Mouse (Mus musculus): ENCODE results near the gene Dnmt3a.

DNA sequence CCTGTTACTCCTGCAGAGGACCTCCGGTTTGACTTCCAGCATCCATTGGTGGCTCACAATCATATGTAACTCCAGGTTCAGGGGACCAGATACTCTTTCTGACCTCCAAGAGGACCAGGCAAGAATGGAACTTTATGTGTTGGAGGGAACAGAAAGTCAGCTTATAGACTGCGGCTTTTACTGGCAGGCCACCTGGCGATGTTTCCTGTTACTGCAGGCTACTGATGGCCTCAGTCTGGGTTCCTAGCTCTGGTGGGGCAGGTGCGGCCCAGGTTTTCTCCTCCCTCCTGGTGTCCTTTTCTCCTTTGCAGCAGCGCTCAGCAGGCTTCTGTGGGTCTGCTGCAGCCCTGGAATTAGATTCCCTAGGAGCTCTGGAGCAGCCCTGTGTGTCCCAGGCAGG is 46.7 kb downstream of the Dnmt3a start:
- TF ChIP-seq POLR2A (IDR thresholded peaks at IDR 0.05; ENCODE audit: insufficient read depth, low read depth, low read length) (no peak), CTCF (IDR thresholded peaks at IDR 0.05) (peak; percentile 53)
